Mouse (Mus musculus) liver, adult 2 months (tissue): ENCODE measurements at regions not wholly inside any gene's neighbourhood (a gene's known extent, or its start where the extent isn't known, plus 50 kb on each side); places are given as distances from the start of the nearest gene placed in this dataset.
"Not testable (repeated sequence)": the region's sequence is repeated elsewhere in the genome, so short reads cannot be mapped to it uniquely, and the experiment has no call there.

ENCODE experiments used
- DNase-seq: peaks from one replicate; pipeline ENCODE4 v3.0.0-alpha.2; 2011; ENCODE audit warnings: low read depth, low spot score; ENCODE audit errors: extremely low read depth
- H3K27ac ChIP-seq: fragments of 200-500 bp; replicated peaks from 2 replicates; pipeline ENCODE4 v1.5.1; 2012; ENCODE audit warnings: low read depth, mild to moderate bottlenecking, control low read depth, inconsistent platforms, low read length; ENCODE audit not compliant: insufficient read depth
- H3K27me3 ChIP-seq: fragments of 200-500 bp; 2 replicates; pipeline ENCODE4 v1.6.1; 2012; ENCODE audit warnings: mild to moderate bottlenecking, moderate library complexity, low read length, inconsistent platforms; ENCODE audit not compliant: control insufficient read depth, insufficient read depth
- H3K36me3 ChIP-seq: fragments of 200-500 bp; 2 replicates; pipeline ENCODE4 v1.6.1; 2012; ENCODE audit warnings: low read length, inconsistent platforms; ENCODE audit not compliant: control insufficient read depth, insufficient read depth
- H3K4me1 ChIP-seq: fragments of 200-500 bp; 2 replicates; pipeline ENCODE4 v1.6.1; 2011; ENCODE audit warnings: low read length; ENCODE audit not compliant: control insufficient read depth, insufficient read depth
- H3K4me3 ChIP-seq: fragments of 200-500 bp; 2 replicates; pipeline ENCODE4 v1.5.1; 2011; ENCODE audit warnings: low read depth, mild to moderate bottlenecking, control low read depth, low read length, moderate library complexity; ENCODE audit not compliant: insufficient read depth
- H3K79me2 ChIP-seq: fragments of 200-500 bp; 2 replicates; pipeline ENCODE4 v1.6.1; 2012; ENCODE audit warnings: inconsistent platforms, mild to moderate bottlenecking, low read length, moderate library complexity; ENCODE audit not compliant: control insufficient read depth, insufficient read depth
- H3K9ac ChIP-seq: fragments of 200-500 bp; 2 replicates; pipeline ENCODE4 v1.6.1; 2012; ENCODE audit warnings: low read depth, mild to moderate bottlenecking, control low read depth, inconsistent platforms, low read length
- CTCF ChIP-seq: fragments of 200-500 bp; IDR thresholded peaks from 2 replicates; pipeline ENCODE4 v1.5.1; 2011; ENCODE audit warnings: low read depth, low read length, control low read depth
- POLR2A ChIP-seq: fragments of 200-500 bp; IDR thresholded peaks from 2 replicates; pipeline ENCODE4 v1.6.1; 2011; ENCODE audit warnings: low read length, control low read depth; ENCODE audit not compliant: insufficient read depth; ENCODE audit errors: extremely low read depth
- WGBS: fragments of 180-500 bp; shearing (Covaris S2); methylation state at CpG from one replicate; pipeline ENCODE4 v1.1.7; 2018; 5-methylcytosine and 5-hydroxymethylcytosine counted together

- no peaks in the 10 kb centered on the region for H3K36me3 ChIP-seq
- H3K27me3 ChIP-seq, result no peaks in the 10 kb centered on the region
- H3K4me1 ChIP-seq, result no peaks in the 10 kb centered on the region
- no peak for TF ChIP-seq CTCF
- no peak for TF ChIP-seq POLR2A
- H3K79me2 ChIP-seq, result no peaks in the 10 kb centered on the region
- H3K27ac ChIP-seq, result no peak overlapping the region
- no peak for DNase-seq
- H3K4me3 ChIP-seq, result no peak overlapping the region
- H3K9ac ChIP-seq, result no peak overlapping the region
Measured at GRCm38 (mm10) chr8:40064145-40064544, 610.7 kb upstream of the Adam24 start.

- no peak overlapping the region for H3K4me3 ChIP-seq
- no peak for TF ChIP-seq POLR2A
- TF ChIP-seq CTCF, result no peak
- no peak overlapping the region for H3K9ac ChIP-seq
- no peak overlapping the region for H3K27ac ChIP-seq
- DNase-seq, result no peak
- WGBS, result 82% methylated on average over 2 of the region's 2 CpGs
- no peaks in the 10 kb centered on the region for H3K36me3 ChIP-seq
- H3K4me1 ChIP-seq, result no peaks in the 10 kb centered on the region
- H3K27me3 ChIP-seq, result no peaks in the 10 kb centered on the region
- no peaks in the 10 kb centered on the region for H3K79me2 ChIP-seq
Measured at GRCm38 (mm10) chr8:40071131-40071530, 603.7 kb upstream of the Adam24 start.

- not testable (repeated sequence) for H3K4me1 ChIP-seq, H3K27ac ChIP-seq, DNase-seq, H3K27me3 ChIP-seq, H3K36me3 ChIP-seq, H3K9ac ChIP-seq, H3K79me2 ChIP-seq, H3K4me3 ChIP-seq
Measured at GRCm38 (mm10) chr8:40080976-40081375, 593.9 kb upstream of the Adam24 start.

GRCm38 (mm10) chr8:40084129-40084528 lies 590.7 kb upstream of the Adam24 start:
- Histone ChIP-seq H3K27me3 (no peaks in the 10 kb centered on the region), H3K79me2 (no peaks in the 10 kb centered on the region), H3K36me3 (no peaks in the 10 kb centered on the region), H3K4me1 (no peaks in the 10 kb centered on the region), H3K27ac (no peak overlapping the region), H3K9ac (no peak overlapping the region), H3K4me3 (no peak overlapping the region)
- no peak for DNase-seq
- WGBS, result 50% methylated on average over 1 of the region's 1 CpGs
- TF ChIP-seq POLR2A (no peak), CTCF (no peak)

- TF ChIP-seq CTCF (no peak), POLR2A (no peak)
- no peak overlapping the region for H3K4me3 ChIP-seq
- no peaks in the 10 kb centered on the region for H3K27me3 ChIP-seq
- H3K36me3 ChIP-seq, result no peaks in the 10 kb centered on the region
- no peaks in the 10 kb centered on the region for H3K4me1 ChIP-seq
- no peak overlapping the region for H3K9ac ChIP-seq
- WGBS, result 84% methylated on average over 4 of the region's 4 CpGs
- DNase-seq, result no peak
- no peaks in the 10 kb centered on the region for H3K79me2 ChIP-seq
- H3K27ac ChIP-seq, result no peak overlapping the region
Measured at GRCm38 (mm10) chr8:40089377-40089776, 585.5 kb upstream of the Adam24 start.

GRCm38 (mm10) chr8:40124402-40124801 lies 550.5 kb upstream of the Adam24 start:
- Histone ChIP-seq H3K27me3 (no peaks in the 10 kb centered on the region), H3K36me3 (no peaks in the 10 kb centered on the region), H3K4me3 (no peak overlapping the region), H3K9ac (no peak overlapping the region), H3K4me1 (no peaks in the 10 kb centered on the region), H3K27ac (no peak overlapping the region), H3K79me2 (no peaks in the 10 kb centered on the region)
- 79% methylated on average over 3 of the region's 3 CpGs for WGBS
- no peak for TF ChIP-seq CTCF
- TF ChIP-seq POLR2A, result no peak
- no peak for DNase-seq
